Mouse (Mus musculus) C2C12 (cell line): ENCODE results near the gene Gpm6a. TPM values are rescaled to one million over a fixed set of nuclear protein-coding genes. Genes with fewer than 3 reads are reported as not detected.

Experiments
- H3K27me3 ChIP-seq: one replicate; pipeline ENCODE4 v1.6.1; 2011; ENCODE audit not compliant: control insufficient read depth, insufficient read depth, insufficient read length
- H3K36me3 ChIP-seq: one replicate; pipeline ENCODE4 v1.6.1; 2011; ENCODE audit not compliant: control insufficient read depth, insufficient read depth
- H3K4me3 ChIP-seq: one replicate; pipeline ENCODE4 v1.5.1; 2011; ENCODE audit warnings: mild to moderate bottlenecking, control low read depth; ENCODE audit not compliant: poor library complexity, insufficient read depth, severe bottlenecking
- H3K79me2 ChIP-seq: one replicate; pipeline ENCODE4 v1.6.1; 2011; ENCODE audit not compliant: control insufficient read depth, insufficient read depth
- H3K79me3 ChIP-seq: one replicate; pipeline ENCODE4 v1.6.1; 2011; ENCODE audit warnings: low read depth, control low read depth
- H3ac ChIP-seq: one replicate; pipeline ENCODE3; 2011; ENCODE audit warnings: low read depth; ENCODE audit not compliant: control insufficient read depth, insufficient read length
- CEBPB ChIP-seq: IDR thresholded peaks from one replicate; pipeline ENCODE4 v1.6.1; 2011; ENCODE audit warnings: low read depth, mild to moderate bottlenecking, control low read depth, moderate library complexity
- CTCF ChIP-seq: IDR thresholded peaks from one replicate; pipeline ENCODE4 v1.5.1; 2011; ENCODE audit not compliant: control insufficient read depth, insufficient read depth, insufficient read length
- FOSL1 ChIP-seq: IDR thresholded peaks from one replicate; pipeline ENCODE4 v1.8.0; 2011; ENCODE audit warnings: mild to moderate bottlenecking, low read length; ENCODE audit not compliant: poor library complexity, insufficient read depth, severe bottlenecking
- MAX ChIP-seq: IDR thresholded peaks from one replicate; pipeline ENCODE4 v1.6.1; 2011; ENCODE audit warnings: mild to moderate bottlenecking, control low read depth
- MYOD1 ChIP-seq: IDR thresholded peaks from one replicate; pipeline ENCODE4 v1.6.1; 2011; ENCODE audit warnings: low read depth; ENCODE audit not compliant: control insufficient read depth, insufficient read length
- MYOG ChIP-seq: IDR thresholded peaks from one replicate; pipeline ENCODE4 v1.6.1; 2011; ENCODE audit not compliant: control insufficient read depth, insufficient read length; ENCODE audit errors: extremely low read depth
- USF1 ChIP-seq: IDR thresholded peaks from one replicate; pipeline ENCODE4 v1.6.1; 2011; ENCODE audit warnings: low read depth, mild to moderate bottlenecking, control low read depth, moderate library complexity
- polyA plus RNA-seq: library from polyadenylated mRNA; unstranded; fragments of >200 nt; fragmentation: generic; extraction: Trizol; gene quantifications from one replicate; pipeline ENCODE4 v1.2.1, GENCODE M21; 2012; ENCODE audit warnings: missing spikeins

Gpm6a gene
- polyA plus RNA-seq, 1 experiment = not detected

DNA sequence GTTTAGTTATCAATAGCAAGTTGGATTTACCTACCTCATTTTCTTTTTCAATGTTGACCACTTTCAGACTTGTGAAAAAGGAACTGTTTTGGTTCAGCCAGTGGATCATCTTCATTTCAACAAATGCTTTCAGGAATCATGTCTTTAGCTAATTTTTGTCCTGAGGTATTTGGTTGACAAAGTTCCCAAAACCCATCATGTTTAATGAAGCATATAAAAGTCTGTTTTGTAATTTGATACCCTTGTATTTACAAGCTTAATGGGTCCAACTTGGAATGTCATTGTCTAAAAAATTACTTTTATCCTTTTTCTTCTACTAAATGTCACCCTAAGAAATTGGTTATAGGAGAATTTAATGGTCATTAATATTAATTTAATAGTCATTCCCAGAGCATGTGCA is 6.9 kb downstream of the Gpm6a start:
- H3ac ChIP-seq = no peak overlapping the region
- TF ChIP-seq USF1 (no peak), FOSL1 (no peak), MAX (no peak), CEBPB (no peak), MYOG (no peak)
- no peaks in the 10 kb centered on the region for H3K27me3 ChIP-seq
- no peaks in the 10 kb centered on the region for H3K79me3 ChIP-seq
- no peaks in the 10 kb centered on the region for H3K36me3 ChIP-seq
- no peaks in the 10 kb centered on the region for H3K79me2 ChIP-seq
- no peak overlapping the region for H3K4me3 ChIP-seq

DNA sequence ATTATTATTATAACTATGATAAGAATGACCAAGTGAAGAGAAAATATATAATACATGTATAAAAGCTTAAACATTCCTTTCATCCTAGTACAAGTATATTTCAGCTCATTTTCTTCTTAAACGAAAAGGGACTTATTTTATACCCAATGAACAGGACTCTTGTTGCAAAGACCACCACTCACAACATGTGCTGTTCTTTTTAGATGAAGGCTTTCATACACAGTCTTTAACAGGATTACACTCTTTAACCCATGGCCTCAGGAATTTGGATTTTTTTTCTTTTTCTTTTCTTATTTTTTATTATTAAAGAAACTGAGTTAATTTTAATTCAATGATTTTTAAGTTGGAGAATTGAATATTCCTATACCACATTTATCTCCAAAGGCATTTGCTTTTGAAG is 20.4 kb downstream of the Gpm6a start:
- Histone ChIP-seq H3K27me3 (no peaks in the 10 kb centered on the region), H3K36me3 (no peaks in the 10 kb centered on the region), H3ac (no peak overlapping the region), H3K79me2 (no peaks in the 10 kb centered on the region), H3K79me3 (no peaks in the 10 kb centered on the region), H3K4me3 (no peak overlapping the region)
- TF ChIP-seq CTCF = no peak
- TF ChIP-seq FOSL1 = no peak
- no peak for TF ChIP-seq CEBPB
- no peak for TF ChIP-seq MYOD1
- no peak for TF ChIP-seq MYOG
- no peak for TF ChIP-seq MAX
- TF ChIP-seq USF1 = no peak

DNA sequence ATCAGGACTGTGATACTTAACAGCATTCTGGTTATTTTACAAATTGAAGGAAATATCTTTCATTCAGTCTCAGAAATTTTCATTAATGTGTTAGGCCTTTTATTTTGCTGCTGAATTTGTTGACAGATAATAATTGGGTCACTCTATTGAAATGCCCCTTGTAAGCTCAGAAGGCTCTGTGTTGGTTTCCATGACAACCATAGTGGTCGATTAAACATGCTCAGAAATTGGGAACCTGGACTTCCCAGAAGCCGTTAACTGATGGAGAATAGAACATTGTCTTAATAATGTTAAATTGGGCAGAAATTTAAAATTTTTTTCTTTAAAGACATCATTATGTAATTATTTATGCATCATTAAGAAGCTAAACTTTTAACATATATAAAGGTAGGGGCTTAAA is 20.9 kb downstream of the Gpm6a start:
- TF ChIP-seq FOSL1 (no peak), MAX (no peak), CTCF (no peak), MYOG (no peak), USF1 (no peak), MYOD1 (no peak), CEBPB (no peak)
- no peaks in the 10 kb centered on the region for H3K79me2 ChIP-seq
- H3K36me3 ChIP-seq = no peaks in the 10 kb centered on the region
- no peaks in the 10 kb centered on the region for H3K79me3 ChIP-seq
- no peak overlapping the region for H3K4me3 ChIP-seq
- no peaks in the 10 kb centered on the region for H3K27me3 ChIP-seq
- no peak overlapping the region for H3ac ChIP-seq

DNA sequence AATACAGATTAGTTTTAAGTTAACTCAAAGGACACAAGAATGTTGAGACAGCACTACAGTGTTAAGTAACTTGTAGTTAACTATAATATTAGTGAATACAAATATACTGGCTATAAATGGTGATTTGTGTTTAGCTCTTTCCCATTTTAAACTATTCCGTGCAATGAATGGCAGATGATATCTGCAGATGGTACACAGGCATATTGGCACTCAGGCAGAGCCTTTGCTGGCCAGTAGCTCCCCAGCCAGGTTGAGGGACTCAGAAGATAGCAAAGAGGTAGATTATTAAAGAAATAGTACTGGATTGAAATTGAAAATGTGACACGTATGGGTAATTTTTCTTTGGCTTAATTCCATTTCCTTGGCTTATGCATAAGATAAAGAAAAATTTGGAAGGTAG is 21.3 kb downstream of the Gpm6a start:
- TF ChIP-seq MAX (no peak), FOSL1 (no peak), CEBPB (no peak), MYOG (no peak), CTCF (no peak), MYOD1 (no peak), USF1 (no peak)
- H3ac ChIP-seq = no peak overlapping the region
- no peaks in the 10 kb centered on the region for H3K79me3 ChIP-seq
- no peaks in the 10 kb centered on the region for H3K36me3 ChIP-seq
- H3K79me2 ChIP-seq = no peaks in the 10 kb centered on the region
- H3K4me3 ChIP-seq = no peak overlapping the region
- H3K27me3 ChIP-seq = no peaks in the 10 kb centered on the region

DNA sequence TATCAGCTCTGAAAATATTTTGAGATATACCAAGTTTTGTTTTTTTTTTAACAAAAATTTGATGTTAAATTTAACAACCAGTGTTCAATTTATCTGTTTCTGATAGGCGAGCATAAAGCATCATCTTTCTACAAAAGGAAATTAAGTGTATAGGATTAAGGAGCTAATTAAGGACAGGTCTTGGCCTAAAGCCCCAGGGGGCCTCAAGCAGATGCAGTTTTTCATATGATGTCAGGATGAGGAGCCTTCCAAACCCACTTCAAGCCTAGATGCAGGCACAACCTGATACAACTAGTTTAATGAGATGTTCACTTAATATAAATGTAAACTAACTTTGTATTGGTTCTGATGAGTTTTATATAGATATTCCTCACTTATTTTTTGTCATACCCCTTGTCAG is 22.0 kb downstream of the Gpm6a start:
- no peaks in the 10 kb centered on the region for H3K27me3 ChIP-seq
- H3ac ChIP-seq = no peak overlapping the region
- no peaks in the 10 kb centered on the region for H3K79me3 ChIP-seq
- H3K4me3 ChIP-seq = no peak overlapping the region
- no peaks in the 10 kb centered on the region for H3K36me3 ChIP-seq
- TF ChIP-seq MAX (no peak), CEBPB (no peak), MYOD1 (no peak), MYOG (no peak), FOSL1 (no peak), CTCF (no peak), USF1 (no peak)
- no peaks in the 10 kb centered on the region for H3K79me2 ChIP-seq

DNA sequence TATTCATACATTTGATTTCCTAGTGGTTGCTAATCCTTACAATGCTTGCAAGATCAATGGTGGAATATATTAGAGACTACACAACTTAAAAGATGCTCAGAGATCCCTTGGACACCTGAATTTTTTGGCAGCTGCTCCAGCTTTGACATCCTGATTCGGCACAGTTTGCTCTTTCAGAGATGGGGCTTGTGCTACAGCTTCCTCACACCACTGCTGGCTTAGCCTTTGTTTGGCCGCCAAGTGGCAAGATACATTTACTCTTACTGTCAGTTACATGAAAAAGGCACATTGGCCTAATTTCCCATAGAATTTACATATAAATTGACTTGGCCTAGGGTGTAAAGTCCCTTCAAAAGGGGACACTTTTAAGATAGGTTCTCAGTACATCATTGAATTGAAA is 32.1 kb downstream of the Gpm6a start:
- Histone ChIP-seq H3K27me3 (no peaks in the 10 kb centered on the region), H3K79me2 (no peaks in the 10 kb centered on the region), H3K79me3 (no peaks in the 10 kb centered on the region), H3K36me3 (no peaks in the 10 kb centered on the region), H3K4me3 (no peak overlapping the region), H3ac (no peak overlapping the region)
- TF ChIP-seq USF1 (no peak), CEBPB (no peak), MAX (no peak), CTCF (no peak), MYOG (no peak), MYOD1 (no peak), FOSL1 (no peak)
